Mouse (Mus musculus): ENCODE data around the gene Pdcd4.
A peak's percentile ranks its signal among the peaks of the same experiment; 100 is the strongest.
"Not testable (repeated sequence)": the region's sequence is repeated elsewhere in the genome, so short reads cannot be mapped to it uniquely, and the experiment has no call there.

Pdcd4 gene

DNA sequence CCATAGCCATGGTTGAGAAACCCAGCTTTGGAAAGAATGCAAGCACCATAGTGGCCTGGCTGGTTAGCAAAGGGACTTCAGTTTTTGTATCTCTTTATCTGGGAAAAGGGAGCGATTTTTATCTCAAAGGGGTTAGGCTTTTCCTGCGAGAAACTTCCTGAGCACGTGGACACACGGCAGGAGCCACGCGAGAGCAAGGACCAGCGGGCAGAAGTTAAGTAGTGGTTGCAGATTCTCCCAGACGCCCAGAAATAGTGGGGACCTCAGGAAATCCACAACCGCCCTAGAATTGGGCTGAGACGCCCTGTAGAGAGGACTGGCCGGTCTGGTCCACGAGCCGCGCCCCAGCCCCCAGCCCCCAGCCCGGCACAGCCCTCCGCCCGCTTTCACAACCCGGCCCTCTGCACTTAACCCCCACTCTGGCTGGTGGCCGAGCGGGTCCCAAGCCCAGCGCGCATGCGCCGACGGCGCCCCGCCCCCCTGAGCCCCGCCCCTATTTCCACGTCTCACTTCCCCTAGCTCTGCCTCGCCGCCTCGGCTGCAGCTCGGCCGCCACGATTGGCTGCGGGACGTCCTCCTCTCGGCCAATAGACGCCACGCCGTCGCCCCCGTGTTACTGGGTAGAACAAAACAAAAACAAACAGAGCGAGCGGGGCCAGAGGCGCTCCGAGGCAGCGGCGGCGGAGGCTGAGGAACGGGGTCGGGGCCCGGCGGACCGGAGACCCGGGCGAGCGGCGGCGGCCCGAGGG is 10.9 kb downstream of the Pdcd4 start:
- peak; percentile 97 for DNase-seq

DNA sequence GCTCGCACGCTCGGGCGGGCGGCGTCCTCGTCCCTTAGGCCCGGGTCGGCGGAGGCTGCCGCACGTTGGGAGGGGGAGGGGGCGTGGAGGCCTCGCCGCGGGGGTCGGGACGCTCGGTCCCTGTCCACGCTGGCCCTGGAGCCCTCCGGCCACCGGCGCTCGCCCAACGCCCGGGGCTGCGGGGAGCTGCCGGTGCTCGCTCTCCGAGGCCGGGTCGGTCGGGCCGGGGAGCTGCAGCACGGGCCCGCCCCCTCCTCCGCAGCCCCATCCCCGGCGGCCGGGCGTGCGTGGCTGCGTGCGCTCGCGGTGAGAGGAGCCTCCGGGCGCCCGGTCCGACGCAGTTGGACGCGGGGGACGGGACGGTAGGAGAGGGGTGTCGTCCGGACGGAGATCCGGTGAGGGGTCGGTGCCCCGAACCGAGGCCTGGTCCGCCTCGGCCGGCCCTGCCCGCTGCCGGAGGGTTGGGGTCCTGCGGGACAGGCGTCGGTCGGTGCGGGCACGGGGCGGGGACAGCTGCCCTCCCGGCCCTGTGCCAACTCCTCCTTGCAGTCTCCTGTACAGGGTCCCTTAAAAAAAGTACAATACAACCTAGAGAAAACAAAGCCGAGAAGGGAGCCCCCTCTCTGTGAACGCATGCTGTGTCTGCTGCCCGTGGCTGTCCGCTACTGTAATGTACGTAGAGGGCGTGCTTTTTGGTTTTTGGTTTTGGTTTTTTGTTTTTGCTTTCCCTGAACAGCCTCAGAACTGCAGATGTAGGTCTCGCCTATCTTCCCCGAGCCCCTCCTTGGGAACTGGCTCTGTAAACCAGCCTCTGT is 11.7 kb downstream of the Pdcd4 start:
- DNase-seq: peak; percentile 79

DNA sequence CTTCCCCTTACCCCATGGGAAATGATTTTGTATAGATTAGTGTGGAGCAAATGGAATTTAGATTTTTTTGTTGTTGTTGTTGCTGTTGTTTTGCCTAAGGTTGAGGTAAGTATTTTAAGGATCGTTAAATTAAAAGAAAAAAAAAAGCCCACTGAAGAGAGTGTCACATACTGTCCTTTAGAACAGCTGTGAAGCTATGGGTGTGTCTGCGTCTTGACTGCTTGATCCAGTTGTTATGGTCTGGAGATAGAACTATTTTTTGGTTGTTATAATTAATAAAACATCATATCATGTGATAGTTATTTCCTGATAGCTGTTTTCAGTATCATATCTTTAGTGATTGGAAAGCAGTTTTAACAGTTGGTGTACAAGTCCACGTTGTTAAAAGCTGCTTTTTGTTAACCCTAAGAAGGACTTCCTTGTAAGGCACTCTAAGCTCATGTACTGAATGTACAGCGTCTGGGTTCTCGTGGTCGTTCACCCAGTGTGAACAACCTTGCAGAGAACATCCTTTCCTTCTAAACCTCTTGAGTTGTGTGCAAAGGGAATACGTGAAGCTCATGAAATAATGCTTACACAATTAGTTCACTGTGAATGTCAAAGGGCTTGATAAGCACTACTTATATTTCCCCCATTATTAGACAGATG is 12.9 kb downstream of the Pdcd4 start:
- no peak for DNase-seq

DNA sequence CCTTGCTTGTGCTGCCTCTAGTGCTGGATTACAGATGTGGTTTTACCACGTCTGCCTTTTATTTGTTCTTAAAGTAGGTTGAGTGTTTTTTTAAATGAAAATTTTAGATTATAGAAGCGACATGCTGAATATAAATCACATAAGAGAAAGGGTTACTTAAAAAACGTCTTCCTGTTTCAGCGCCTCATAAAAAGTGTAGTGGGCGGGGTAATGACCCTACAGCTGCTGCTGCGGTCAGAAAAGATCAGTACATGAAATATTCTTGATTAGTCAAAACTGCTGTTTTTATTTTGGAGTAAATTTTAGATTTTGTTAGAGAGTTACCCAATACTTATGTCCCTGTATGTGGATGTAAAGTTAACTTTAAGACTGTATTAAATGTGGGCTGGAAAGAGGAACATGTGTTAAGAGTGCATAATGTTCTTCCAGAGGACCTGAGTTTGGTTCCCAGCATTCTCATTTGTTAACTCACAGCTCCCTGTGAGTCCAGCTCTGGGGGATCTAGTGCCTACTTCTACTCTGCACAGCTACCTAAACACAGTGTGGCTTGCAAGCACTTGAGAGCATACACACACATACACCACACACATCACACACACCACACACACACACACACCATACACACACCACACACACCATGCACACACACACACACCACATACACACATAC is 14.1 kb downstream of the Pdcd4 start:
- DNase-seq: no peak

DNA sequence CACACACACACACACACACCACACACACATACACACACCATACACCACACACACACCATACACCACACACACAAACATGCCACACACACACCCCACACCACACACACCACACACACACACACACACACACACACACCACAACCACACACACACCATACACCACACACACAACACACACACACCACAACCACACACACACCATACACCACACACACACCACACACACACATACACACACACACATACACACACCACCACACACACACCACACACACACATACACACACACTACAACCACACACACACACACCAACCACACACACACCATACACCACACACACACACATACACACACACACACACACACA is 14.7 kb downstream of the Pdcd4 start:
- DNase-seq: not testable (repeated sequence)

DNA sequence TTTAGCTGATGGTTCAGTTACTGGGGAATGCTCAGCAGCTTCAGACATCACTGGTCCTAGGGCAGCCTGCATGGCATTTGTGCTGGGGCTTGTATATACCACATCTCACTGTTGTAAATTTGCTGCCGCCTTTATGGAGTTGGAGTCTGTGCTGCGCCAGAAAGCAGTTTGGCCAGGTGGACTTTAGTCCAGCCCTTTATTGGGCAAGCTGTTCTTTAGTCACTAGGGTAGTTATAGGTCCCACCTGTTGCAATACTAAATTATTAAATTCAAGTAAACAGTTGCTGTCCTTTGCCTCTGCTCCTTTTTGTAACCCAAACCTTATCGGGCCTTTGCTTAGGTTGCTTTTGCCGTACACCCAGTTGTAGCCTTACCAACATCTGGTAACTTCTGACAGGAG is 22.9 kb downstream of the Pdcd4 start:
- no peak for DNase-seq

DNA sequence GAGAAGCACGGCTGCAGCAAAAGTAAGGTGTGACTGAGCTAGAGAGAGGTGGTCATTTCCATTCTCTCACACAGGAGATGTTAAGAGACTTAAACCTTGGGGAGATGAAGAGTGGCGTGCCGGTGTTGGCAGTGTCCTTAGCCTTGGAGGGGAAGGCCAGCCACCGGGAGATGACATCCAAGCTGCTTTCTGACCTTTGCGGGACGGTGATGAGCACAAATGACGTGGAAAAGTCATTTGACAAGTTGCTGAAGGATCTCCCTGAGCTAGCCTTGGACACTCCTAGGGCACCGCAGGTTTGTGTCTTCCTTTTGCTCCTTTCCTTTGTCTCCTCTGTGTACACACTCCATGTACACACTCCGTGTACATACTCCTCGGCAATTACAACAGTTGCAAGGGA is 27.5 kb downstream of the Pdcd4 start:
- no peak for DNase-seq

DNA sequence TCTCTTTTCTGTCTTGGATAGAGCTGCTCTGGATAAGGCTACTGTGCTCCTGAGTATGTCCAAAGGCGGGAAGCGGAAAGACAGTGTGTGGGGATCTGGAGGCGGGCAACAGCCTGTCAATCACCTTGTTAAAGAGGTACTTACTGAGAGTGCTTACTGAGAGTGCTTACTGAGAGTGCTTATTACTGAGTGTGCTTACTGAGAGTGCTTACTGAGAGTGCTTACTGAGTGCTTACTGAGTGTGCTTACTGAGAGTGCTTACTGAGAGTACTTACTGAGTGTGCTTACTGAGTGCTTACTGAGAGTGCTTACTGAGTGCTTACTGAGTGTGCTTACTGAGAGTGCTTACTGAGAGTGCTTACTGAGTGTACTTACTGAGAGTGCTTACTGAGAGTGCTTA is 30.0 kb downstream of the Pdcd4 start:
- DNase-seq: not testable (repeated sequence)

DNA sequence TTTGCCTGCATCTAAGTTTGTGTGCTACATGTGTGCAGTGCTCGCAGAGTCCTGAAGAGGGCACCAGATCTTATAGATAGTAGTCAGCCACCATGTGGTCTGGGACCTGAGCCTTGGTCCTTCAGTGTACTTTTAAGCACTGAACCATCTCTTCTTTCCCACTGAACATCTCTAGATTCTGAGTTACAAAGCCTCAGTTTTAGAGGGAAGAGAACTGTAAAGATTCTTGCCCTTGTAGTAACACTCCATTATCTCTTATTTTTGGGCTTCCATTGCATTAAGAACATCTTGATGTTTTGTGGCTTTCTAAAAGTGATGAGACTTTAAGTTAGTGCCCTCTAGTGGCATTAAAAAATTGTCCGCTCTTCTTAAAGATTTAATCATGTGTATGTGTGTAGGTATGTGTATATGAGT is 33.3 kb downstream of the Pdcd4 start:
- DNase-seq: no peak

DNA sequence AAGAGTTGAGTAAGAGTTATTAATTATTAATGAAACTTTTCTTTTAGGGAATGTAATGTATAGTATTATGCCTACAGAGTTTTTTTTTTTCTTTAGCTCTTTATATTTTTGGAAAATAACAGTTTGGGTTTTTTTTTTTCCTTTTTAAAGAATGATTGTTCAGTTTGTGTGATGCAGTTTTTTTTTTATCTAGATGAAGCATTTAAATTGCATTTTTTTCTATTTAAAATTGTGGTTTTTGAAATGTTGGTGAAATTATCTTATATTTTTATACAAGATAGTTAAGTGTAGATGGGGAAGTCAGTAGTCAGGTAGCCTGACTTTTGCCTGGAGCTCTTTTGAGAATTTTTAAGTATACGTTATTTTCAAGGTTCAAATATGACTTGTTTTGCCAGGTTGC is 34.7 kb downstream of the Pdcd4 start:
- no peak for DNase-seq

DNA sequence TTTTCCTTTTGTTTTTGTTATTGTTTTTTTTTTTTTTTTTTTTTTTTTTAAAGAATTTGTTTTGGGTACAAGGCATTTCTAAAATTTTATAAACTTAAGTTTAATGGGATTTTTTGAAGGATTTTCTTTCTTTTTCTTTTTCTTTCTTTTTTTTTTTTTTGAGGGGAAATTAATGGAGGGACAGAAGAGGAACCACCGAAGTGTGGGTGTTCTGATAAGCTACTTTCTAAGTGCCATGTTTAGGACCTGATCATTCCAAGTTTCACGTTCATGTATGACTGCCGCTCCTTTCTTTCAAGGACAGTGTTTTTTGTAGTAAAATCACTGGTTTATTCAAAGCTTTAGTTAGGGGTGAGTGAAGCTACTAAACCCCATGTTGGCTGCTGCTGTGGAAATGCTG is 37.2 kb downstream of the Pdcd4 start:
- DNase-seq: no peak

DNA sequence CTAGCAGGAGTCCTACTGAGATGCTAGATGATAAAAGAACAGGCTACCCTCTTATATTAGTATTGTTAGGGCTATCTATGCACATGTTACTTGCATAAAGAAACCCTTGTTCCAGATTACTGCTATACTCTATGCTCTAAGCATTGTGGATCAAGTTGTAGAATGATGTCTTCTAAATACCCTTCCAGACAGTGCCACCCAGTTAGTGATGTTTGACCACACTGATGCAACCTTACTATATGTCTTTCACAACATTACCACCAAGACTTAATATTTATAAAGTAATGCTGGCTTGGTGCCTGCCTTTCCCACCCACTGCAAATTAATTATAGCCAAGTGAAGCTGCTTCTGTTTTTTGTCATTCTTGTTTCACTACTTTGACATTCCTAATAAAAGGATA is 41.0 kb downstream of the Pdcd4 start:
- no peak for DNase-seq

DNA sequence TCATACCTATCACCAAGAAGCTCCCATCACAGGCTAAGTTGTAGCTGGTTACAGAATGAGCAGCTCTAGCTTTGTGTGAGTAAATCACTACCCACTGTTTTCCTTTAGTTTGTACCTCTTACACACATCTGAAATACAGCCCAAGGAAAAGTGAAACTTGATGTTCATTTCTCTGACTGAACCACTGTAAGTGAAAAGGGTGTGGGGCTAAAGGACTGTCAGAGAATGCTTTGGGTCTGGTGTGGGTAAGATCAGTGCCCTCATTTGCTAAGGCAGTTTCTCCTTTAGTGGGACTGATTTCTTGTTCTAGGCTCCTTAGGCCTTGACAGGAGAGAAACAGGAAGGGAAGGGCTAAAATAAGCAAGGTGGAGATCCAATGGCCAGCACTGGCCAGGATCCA is 42.0 kb downstream of the Pdcd4 start:
- no peak for DNase-seq

DNA sequence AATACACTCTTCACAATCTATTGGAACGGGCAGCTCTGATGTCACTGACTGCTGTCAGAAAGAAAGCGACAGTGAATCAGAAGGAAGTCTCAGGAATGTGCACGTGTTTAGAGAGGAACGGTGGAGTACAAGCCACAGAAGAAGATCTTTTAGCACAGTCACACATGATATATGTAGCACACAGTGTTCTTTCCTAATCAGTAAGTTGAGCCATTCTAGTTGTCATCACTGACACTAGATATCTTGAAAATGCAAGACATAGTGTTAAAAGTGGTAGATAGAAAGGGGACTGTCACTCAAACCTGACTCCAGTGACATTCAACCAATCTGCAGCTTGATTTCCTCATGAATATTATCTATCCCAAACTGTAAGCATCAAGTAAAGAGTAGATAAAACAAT is 47.4 kb downstream of the Pdcd4 start:
- DNase-seq: no peak

DNA sequence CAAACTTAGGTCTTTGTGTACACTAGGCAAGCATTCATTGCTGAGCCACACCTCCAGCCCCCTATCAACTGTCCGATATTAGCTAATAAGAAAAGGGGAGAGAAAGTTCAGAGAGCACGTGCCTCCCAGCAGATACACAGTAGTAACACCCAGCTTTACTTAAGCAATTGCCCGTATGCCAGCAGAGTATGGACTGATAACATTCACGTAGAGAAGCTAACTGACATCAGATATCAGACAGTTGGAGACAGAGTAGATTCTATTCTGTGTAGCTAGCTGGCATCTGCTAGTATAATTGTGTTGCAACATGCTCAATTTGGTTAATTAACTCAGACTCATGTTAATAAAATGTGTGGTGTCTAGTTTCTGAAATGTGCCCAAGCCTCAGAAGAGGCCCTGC is 49.1 kb downstream of the Pdcd4 start:
- no peak for DNase-seq

DNA sequence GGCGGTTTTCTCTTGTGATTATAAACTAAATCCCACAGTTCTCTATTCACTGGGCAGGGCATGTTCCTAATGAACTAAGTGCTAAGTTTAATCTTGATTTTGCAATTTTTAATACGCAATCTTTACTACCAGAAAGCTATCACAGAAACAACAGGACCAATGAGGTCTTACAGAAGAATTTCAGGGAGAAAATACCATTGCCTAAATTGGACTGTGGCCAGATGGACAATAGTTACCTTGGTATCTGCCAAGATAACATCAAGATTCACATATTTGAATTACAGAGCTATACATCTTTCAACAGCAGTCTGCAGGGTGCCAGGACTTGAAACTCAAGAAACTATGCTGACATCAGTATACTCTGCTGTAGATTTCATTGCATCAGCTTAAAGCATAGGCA is 50.3 kb downstream of the Pdcd4 start:
- no peak for DNase-seq

DNA sequence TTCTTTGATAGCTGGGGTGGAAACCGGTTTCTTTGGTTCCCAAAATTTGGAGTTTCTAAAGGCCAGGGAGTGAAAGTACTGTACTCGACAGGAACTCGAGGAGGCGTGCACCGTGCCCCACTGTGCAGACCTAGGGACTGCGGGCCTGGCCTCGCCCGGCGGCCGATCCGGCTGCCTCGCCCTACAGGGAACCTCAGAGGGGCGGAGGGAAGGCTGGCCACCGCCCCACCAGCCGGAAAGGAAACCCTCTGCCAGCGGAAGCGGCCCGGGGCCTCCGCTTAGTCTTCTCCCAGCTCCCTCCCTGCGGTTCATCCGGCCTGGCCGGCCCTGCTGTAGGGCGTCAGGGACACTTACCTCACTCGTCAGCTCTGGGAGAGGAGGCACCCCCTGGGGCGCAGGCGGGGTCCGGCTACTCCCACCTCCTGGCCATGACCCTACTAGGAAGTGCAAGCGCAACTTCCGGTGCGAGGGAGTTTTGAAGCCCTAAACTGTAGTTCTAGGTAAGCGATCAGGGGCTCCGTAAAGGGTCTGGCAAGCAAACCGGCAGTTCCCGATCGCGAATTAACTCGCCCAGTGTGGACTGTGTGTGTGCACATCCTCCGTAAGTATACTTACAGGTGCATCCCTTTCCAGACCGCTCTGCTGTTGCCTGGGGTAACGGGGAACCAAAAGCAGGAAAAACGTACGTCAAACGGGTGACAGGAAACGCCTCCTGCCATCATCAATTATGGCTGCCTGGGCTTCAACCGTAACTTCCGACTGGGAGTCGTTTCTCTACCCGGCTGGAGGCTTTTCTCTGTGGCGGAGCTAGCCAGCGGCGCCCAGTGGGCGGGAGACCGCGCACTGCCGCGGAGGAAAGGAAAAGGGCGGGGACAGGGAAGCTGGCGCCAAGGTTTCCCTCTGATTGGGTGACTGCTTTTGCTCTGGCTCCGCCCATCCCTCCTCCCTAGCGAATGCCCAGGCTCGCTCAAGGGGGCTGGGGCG is 52.1 kb downstream of the Pdcd4 start, which contains the start of the genes Shoc2 and Bbip1:
TSS of gene Shoc2 (plus strand) at position 505 of the 984 bp plus-strand sequence.
TSS of gene Bbip1 (minus strand) at position 826 of the 984 bp plus-strand sequence.
- DNase-seq: peak; percentile 100

DNA sequence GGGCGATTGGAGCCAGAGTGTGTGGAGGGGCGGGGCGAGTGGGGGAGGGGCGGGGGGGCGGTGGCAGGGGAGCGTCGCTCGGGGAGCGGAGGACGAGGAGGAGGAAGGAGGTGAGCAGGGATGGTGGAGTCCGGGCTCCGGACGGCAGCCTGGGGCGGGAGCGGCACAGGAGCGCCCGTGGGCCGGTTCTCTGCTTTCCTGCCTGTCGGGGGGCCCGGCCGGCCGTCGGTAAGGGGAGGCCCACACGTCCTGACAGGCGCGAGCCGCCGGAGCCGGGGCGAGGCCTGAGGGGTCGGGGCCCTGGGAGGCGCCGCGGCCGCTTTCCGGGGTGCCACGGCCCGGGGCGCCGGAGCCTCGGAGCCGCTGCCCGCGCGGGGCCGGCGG is 52.7 kb downstream of the Pdcd4 start:
- no peak for DNase-seq

DNA sequence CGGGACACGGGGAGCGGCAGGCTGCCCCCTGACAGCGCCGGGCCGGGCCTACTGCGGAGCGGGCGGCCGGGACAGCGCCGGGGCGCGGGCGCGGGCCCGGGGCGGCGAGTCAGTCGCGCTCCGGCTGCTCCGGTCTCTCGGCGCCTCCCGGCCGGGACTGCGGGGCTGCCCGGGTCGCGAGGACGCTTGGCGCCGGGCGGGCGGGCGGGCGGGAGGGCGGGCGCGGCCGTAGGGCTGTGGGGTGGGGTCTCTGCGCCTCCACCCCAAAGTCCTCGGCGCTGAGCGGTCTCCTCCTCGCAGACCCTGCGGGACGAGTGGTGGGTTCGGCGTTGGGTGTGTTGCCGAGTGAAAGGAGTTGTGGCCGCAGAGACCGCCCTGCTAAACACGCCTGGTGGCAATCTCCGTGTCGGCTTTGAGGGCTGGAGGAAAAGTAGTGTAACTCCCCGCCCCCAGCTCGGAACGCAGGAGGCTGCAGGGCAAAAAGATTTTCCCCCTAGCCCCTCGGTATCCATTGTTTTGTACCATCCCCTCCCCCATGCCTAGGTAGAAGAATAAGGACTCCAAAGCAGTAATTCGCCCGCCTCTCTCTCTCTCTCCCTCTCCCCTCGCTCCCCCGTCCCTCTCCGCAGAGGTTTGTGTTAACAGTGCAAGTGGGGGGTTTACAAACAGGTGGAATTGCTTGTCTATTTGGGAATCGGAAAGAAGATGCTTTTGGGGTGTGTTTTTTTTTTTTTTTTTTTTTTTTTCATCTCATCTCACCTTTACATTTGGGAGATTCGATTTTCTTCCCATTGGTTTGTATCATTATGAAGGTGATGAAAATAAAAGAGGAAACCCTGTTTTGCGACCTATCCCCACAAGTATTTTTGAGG is 53.4 kb downstream of the Pdcd4 start:
- DNase-seq: peak; percentile 74

DNA sequence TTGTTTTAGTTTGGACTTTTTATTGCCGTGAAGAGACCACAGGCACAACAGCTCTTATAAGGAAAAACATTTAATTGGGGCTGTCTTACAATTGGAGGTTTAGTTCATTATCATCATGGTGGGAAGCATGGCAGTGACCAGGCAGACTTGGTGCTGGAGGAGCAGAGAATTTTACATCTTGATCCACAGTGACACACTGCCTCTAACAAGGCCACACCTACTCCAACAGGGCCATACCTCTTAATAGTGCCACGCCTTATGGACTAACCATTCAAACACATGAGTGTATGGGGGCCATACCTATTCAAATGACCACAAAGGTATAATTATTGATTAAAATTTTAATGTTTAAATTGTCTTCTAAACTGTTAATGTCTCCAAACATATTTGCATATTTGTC is 65.5 kb downstream of the Pdcd4 start:
- no peak for DNase-seq

DNA sequence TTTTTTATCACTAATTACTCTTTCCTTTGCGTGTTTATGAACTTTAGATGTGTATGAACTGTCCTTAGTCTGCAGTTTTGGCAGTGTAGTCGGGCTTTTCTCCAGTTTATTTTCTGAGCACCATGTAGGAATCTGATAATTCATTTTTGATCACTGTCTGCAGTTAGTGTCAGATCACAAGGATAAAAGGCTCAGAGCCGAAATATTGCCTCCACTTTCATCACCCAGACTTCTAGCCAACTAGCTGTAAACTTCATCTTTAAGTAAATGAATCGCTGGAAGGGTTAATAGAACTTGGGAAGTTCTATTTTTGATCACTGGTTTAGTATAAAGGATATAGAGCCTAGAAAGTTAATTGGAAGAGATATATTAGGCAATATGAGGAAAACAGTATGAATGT is 70.5 kb downstream of the Pdcd4 start:
- DNase-seq: no peak

All from cerebellum, adult 11-12 months (tissue).